Mouse (Mus musculus) liver, embryonic 14.5 days (tissue): ENCODE data around the gene Slc7a8. TPM values are rescaled to one million over a fixed set of nuclear protein-coding genes. Genes with fewer than 3 reads are reported as not detected.
"Not testable (repeated sequence)": the region's sequence is repeated elsewhere in the genome, so short reads cannot be mapped to it uniquely, and the experiment has no call there.

Source experiments
- ATAC-seq: fragments of 200-750 bp; cut with Nextera tagmentation; 2 replicates; pipeline ENCODE4 v1.8.0; 2017; ENCODE audit warnings: moderate number of reproducible peaks, mild to moderate bottlenecking, moderate library complexity; ENCODE audit not compliant: insufficient read depth
- DNase-seq, 3 experiments: peaks; one replicate each; pipeline ENCODE4 v3.0.0-alpha.2; 2012 to 2013; ENCODE audit warnings: low read depth in 3 of 3, low spot score in 3 of 3
- H3K27ac ChIP-seq: fragments of 300-500 bp; sonication (generic); 2 replicates; pipeline ENCODE4 v1.5.1; 2014; ENCODE audit warnings: moderate library complexity, mild to moderate bottlenecking, control low read depth, inconsistent platforms
- H3K27me3 ChIP-seq: fragments of 300-500 bp; sonication (generic); 2 replicates; pipeline ENCODE4 v1.6.1; 2014; ENCODE audit warnings: mild to moderate bottlenecking, low read length, moderate library complexity; ENCODE audit not compliant: control insufficient read depth, insufficient read depth
- H3K36me3 ChIP-seq: fragments of 300-500 bp; sonication (generic); replicated peaks from 2 replicates; pipeline ENCODE4 v1.6.1; 2014; ENCODE audit warnings: low read depth; ENCODE audit not compliant: control insufficient read depth, insufficient read depth
- H3K4me1 ChIP-seq, 2 experiments: fragments of 200-500 bp in 1 of 2; fragments of 300-500 bp in 1 of 2; sonication (generic) in 1 of 2; replicated peaks; 2 replicates each; pipeline ENCODE4 v1.6.1; 2012 to 2014; ENCODE audit warnings: antibody characterized with exemption in 1 of 2, inconsistent platforms in 1 of 2, low read length in 1 of 2; ENCODE audit not compliant: control insufficient read depth in 2 of 2, insufficient read depth in 2 of 2
- H3K4me2 ChIP-seq: fragments of 300-500 bp; sonication (generic); 2 replicates; pipeline ENCODE4 v1.6.1; 2014; ENCODE audit warnings: low read depth, mild to moderate bottlenecking, control low read depth, moderate library complexity
- H3K4me3 ChIP-seq, 2 experiments: fragments of 200-500 bp in 1 of 2; fragments of 300-500 bp in 1 of 2; sonication (generic) in 1 of 2; 2 replicates each; pipeline ENCODE4 v1.5.1; 2012 to 2014; ENCODE audit warnings: low read depth in 2 of 2, low read length in 2 of 2, mild to moderate bottlenecking in 2 of 2, control low read depth in 1 of 2, inconsistent platforms in 1 of 2, moderate library complexity in 1 of 2; ENCODE audit not compliant: insufficient read depth in 1 of 2
- H3K9ac ChIP-seq: fragments of 300-500 bp; sonication (generic); replicated peaks from 2 replicates; pipeline ENCODE4 v1.6.1; 2014; ENCODE audit warnings: mild to moderate bottlenecking, control low read depth, moderate library complexity
- H3K9me3 ChIP-seq: fragments of 300-500 bp; sonication (generic); 2 replicates; pipeline ENCODE4 v1.6.1; 2016; ENCODE audit warnings: low read length, mixed read lengths; ENCODE audit not compliant: control insufficient read depth
- CTCF ChIP-seq: IDR thresholded peaks from 2 replicates; pipeline ENCODE4 v1.5.1; 2016; ENCODE audit warnings: antibody characterized with exemption, low read depth, control low read depth
- EP300 ChIP-seq: IDR thresholded peaks from 2 replicates; pipeline ENCODE4 v1.6.1; 2016; ENCODE audit warnings: antibody characterized with exemption, low read depth
- WGBS: fragments of 180-500 bp; shearing (Covaris S2); extraction: QIAGEN DNeasy Blood & Tissue Kit; methylation state at CpG from one replicate; pipeline ENCODE4 v1.1.7; 2014; ENCODE audit not compliant: insufficient replicate concordance; 5-methylcytosine and 5-hydroxymethylcytosine counted together
- polyA plus RNA-seq, 2 experiments: library from polyadenylated mRNA; depleted of rRNA in 1 of 2; stranded (reverse) in 1 of 2; unstranded in 1 of 2; fragments of >200 nt; fragmentation: Nextera tagmentation in 1 of 2; extraction: Ambion mirVana in 1 of 2; gene quantifications; 2 replicates each; pipeline versions ENCODE4 v1.2.1 to v1.2.3; 2012 to 2014

Gene Slc7a8
- polyA plus RNA-seq, 2 experiments = 3.3 to 3.7 TPM

DNA sequence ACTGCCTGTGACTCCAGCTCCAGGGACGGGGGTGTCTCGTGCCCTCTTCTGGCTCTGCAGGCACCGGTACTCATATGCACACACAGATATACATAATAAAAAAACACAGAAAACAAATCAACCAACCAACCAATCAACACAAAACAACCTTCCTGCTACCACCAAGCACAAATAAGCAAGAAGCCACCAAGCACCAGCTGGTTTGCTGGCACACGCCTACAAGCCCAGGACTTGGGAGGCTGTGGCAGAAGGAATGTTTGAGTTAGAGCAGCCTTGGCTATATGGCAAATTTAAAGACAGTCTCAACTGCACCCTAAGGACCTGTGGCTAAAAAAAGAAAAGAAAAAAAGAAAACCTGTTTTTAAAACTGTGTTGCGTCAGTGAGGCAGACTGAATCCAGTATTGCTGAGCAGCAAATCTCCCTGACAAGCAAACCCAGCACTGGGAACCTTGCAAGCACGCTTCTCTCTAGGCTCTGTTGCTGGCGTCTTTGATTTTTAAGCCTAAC lies 6.2 kb downstream of the Slc7a8 start:
- Histone ChIP-seq H3K4me2 (no peak overlapping the region), H3K9ac (no peak overlapping the region), H3K36me3 (no peaks in the 10 kb centered on the region), H3K4me3 (no peak overlapping the region), H3K27ac (no peak overlapping the region), H3K9me3 (no peaks in the 10 kb centered on the region), H3K4me1 (no peaks in the 10 kb centered on the region; a peak in 1 of 4 replicates), H3K27me3 (peaks cover 10% of the 10 kb centered on the region)
- no peak for ATAC-seq
- no peak for DNase-seq
- 69% methylated on average over 7 of the region's 7 CpGs for WGBS
- TF ChIP-seq EP300 (no peak), CTCF (no peak)

GRCm38 (mm10) chr14:54772333-54772856 lies 9.4 kb downstream of the Slc7a8 start:
- TF ChIP-seq EP300 = no peak
- TF ChIP-seq CTCF = no peak
- Histone ChIP-seq H3K27ac (no peak overlapping the region), H3K9ac (no peak overlapping the region)

GRCm38 (mm10) chr14:54770373-54770772 lies 11.4 kb downstream of the Slc7a8 start:
- H3K27me3 ChIP-seq = no peaks in the 10 kb centered on the region
- no peaks in the 10 kb centered on the region for H3K9me3 ChIP-seq
- DNase-seq = no peak
- no peak for ATAC-seq
- H3K36me3 ChIP-seq = no peaks in the 10 kb centered on the region
- H3K4me3 ChIP-seq = no peak overlapping the region
- H3K4me1 ChIP-seq = no peaks in the 10 kb centered on the region; a peak in 1 of 4 replicates
- no peak for TF ChIP-seq CTCF
- 76% methylated on average over 5 of the region's 5 CpGs for WGBS
- no peak overlapping the region for H3K4me2 ChIP-seq
- H3K27ac ChIP-seq = no peak overlapping the region
- no peak overlapping the region for H3K9ac ChIP-seq

More at GRCm38 (mm10) chr14:54772333-54772856, 9.4 kb downstream of the Slc7a8 start:
- Histone ChIP-seq H3K4me1 (no peaks in the 10 kb centered on the region; a peak in 2 of 4 replicates), H3K36me3 (no peaks in the 10 kb centered on the region), H3K9me3 (no peaks in the 10 kb centered on the region), H3K4me3 (no peak overlapping the region), H3K4me2 (no peak overlapping the region), H3K27me3 (no peaks in the 10 kb centered on the region)
- WGBS = 67% methylated on average over 20 of the region's 20 CpGs
- DNase-seq (no peak), ATAC-seq (no peak)

GRCm38 (mm10) chr14:54769068-54769425 lies 12.7 kb downstream of the Slc7a8 start:
- no peaks in the 10 kb centered on the region for H3K36me3 ChIP-seq
- H3K4me1 ChIP-seq = no peaks in the 10 kb centered on the region; a peak in 1 of 4 replicates
- H3K9ac ChIP-seq = no peak overlapping the region
- TF ChIP-seq EP300 (no peak), CTCF (no peak)
- H3K4me2 ChIP-seq = no peak overlapping the region
- no peak overlapping the region for H3K4me3 ChIP-seq
- H3K27me3 ChIP-seq = no peaks in the 10 kb centered on the region
- 65% methylated on average over 5 of the region's 5 CpGs for WGBS
- DNase-seq = no peak
- H3K9me3 ChIP-seq = no peaks in the 10 kb centered on the region
- no peak for ATAC-seq
- H3K27ac ChIP-seq = no peak overlapping the region

- 42% methylated on average over 10 of the region's 10 CpGs for WGBS
- H3K9me3 ChIP-seq = no peaks in the 10 kb centered on the region
- no peaks in the 10 kb centered on the region for H3K27me3 ChIP-seq
- TF ChIP-seq EP300 = no peak
- no peak overlapping the region for H3K4me3 ChIP-seq
- H3K4me1 ChIP-seq = no peaks in the 10 kb centered on the region; a peak in 1 of 4 replicates
- no peaks in the 10 kb centered on the region for H3K36me3 ChIP-seq
- no peak for ATAC-seq
- no peak overlapping the region for H3K9ac ChIP-seq
- H3K27ac ChIP-seq = no peak overlapping the region
- DNase-seq = no peak
- no peak overlapping the region for H3K4me2 ChIP-seq
These were observed 13.3 kb downstream of the Slc7a8 start for GRCm38 (mm10) chr14:54768314-54769067.

GRCm38 (mm10) chr14:54766937-54767336 lies 14.8 kb downstream of the Slc7a8 start:
- 81% methylated on average over 4 of the region's 7 CpGs for WGBS
- H3K36me3 ChIP-seq, H3K9ac ChIP-seq, H3K4me3 ChIP-seq, H3K27me3 ChIP-seq, H3K9me3 ChIP-seq, ATAC-seq, DNase-seq, H3K4me2 ChIP-seq, H3K27ac ChIP-seq, H3K4me1 ChIP-seq: not testable (repeated sequence)
